Mouse (Mus musculus) brain, embryonic 14.5 days (tissue): Measurements from ENCODE around the gene Hic1. TPM values are rescaled to one million over a fixed set of nuclear protein-coding genes. Genes with fewer than 3 reads are reported as not detected.
A peak's percentile ranks its signal among the peaks of the same experiment; 100 is the strongest.
"Not testable (repeated sequence)": the region's sequence is repeated elsewhere in the genome, so short reads cannot be mapped to it uniquely, and the experiment has no call there.

Experiments
- DNase-seq: peaks from one replicate; pipeline ENCODE4 v3.0.0-alpha.2; 2011; ENCODE audit warnings: low read depth
- CTCF ChIP-seq: fragments of 200-500 bp; IDR thresholded peaks from 2 replicates; pipeline ENCODE4 v1.5.1; 2012; ENCODE audit warnings: inconsistent platforms, mild to moderate bottlenecking, moderate library complexity, borderline replicate concordance; ENCODE audit not compliant: insufficient read depth, insufficient read length; ENCODE audit errors: extremely low read depth
- POLR2A ChIP-seq: fragments of 200-500 bp; IDR thresholded peaks from 2 replicates; pipeline ENCODE4 v1.6.1; 2012; ENCODE audit warnings: mild to moderate bottlenecking, inconsistent platforms, borderline replicate concordance; ENCODE audit not compliant: poor library complexity, insufficient read depth, insufficient read length, severe bottlenecking; ENCODE audit errors: extremely low read depth
- polyA plus RNA-seq: library from polyadenylated mRNA; depleted of rRNA; stranded (reverse); fragments of >200 nt; gene quantifications from 2 replicates; pipeline ENCODE4 v1.2.3, GENCODE M21; 2012

Gene Hic1
- polyA plus RNA-seq, 1 experiment, result 11.7 TPM

GRCm38 (mm10) chr11:75190905-75191441 lies 21.7 kb upstream of the Hic1 start, which contains the start of gene Dph1:
TSS of gene Dph1 (minus strand) at chr11:75191241.
- no peak for DNase-seq
- TF ChIP-seq POLR2A (no peak), CTCF (no peak)

- TF ChIP-seq POLR2A (peak; percentile 37; the same call in 1 of the 2 replicates), CTCF (0 out of 2 replicates have a peak, but pooled peaks have one; percentile 23)
- DNase-seq, result peak; percentile 95
These were observed 21.0 kb upstream of the Hic1 start for GRCm38 (mm10) chr11:75190371-75190724.

DNA sequence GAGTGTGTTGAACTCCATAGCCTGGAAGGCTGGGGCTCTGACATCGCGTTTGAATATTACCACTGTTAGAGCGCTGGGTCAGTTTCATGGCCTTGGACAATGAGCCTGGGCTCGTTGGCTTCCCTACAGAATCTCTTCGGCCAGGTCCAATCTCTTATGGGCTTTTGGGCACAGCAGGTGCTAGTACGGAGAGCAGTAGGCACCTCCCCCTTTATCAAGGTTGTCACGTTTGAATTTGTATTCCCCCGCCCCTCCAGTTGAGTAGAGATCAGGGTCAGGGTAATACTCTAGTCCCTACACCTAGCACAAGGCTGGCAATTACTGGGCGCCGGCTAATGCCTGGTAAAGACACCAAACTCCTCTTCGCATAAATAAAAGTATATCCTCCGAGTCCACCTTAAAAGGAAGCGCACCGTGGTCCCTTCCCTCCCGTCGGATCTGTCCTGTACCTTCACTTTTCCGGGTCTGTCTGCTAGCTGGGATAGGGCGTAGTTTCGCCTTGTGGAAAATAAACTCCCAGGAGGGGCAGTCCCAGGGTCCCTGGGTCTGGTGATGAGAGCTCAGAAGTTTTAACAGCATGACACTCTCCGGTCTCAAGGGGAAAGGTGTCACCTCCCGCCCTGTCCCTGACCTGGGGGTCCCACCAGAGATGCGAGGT lies 20.5 kb upstream of the Hic1 start:
- TF ChIP-seq POLR2A (no peak), CTCF (no peak)

DNA sequence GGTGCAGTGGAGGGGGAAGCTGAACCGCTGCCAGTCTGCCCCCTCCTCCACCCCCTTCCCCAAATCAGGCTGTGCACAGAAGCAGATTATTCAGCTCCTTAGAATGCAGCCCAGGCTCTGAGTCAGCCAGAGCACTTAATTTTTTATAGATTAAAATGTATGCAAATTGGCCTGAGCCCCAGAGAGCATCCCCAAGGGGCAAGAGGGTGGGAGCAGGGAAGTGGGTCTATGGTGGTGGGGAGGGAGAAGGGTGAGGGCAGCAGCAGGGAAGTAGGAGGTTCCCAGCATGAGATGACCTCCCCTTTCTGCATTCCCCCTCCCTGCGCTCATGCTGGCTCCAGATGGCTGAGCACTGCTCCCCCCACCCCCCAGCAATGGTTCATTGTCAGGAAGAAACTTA lies 15.7 kb upstream of the Hic1 start:
- peak; percentile 46 for DNase-seq
- TF ChIP-seq POLR2A (no peak), CTCF (no peak)

More for the DNA sequence above, 20.5 kb upstream of the Hic1 start:
- no peak for DNase-seq

GRCm38 (mm10) chr11:75184573-75184972 lies 15.3 kb upstream of the Hic1 start:
- DNase-seq, result no peak
- TF ChIP-seq POLR2A, result no peak
- TF ChIP-seq CTCF, result no peak

DNA sequence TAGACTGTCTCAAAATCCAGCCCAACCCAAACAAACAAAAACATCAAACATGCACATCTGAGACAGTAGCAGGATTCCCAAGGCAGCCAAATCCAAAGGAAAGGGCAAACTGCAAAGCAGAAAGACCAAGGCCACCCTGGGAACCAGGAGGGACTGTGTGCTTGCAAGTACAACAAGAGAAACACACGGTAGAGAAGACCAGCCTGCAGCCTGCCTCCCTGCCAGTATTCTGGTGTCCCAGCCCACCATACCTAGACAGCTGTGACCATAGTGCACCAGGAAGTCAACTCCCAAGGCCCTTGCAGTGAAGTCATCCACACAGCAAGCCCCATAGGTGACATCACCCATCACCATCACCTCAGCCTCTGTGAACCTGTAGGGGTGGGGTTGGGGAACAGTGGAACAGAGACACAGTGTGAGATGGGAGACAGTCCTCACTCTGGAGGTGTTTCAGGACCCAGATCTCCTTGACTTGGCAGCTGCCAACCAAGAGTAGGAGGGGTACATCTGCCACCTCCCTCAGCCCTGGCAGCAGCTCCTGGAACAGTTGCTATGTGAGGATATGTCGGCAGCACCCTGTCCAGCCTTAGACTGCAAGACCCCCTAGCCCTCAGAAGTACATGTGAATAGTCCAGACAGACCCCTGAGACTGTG lies 14.7 kb upstream of the Hic1 start:
- TF ChIP-seq POLR2A (no peak), CTCF (no peak)
- no peak for DNase-seq

DNA sequence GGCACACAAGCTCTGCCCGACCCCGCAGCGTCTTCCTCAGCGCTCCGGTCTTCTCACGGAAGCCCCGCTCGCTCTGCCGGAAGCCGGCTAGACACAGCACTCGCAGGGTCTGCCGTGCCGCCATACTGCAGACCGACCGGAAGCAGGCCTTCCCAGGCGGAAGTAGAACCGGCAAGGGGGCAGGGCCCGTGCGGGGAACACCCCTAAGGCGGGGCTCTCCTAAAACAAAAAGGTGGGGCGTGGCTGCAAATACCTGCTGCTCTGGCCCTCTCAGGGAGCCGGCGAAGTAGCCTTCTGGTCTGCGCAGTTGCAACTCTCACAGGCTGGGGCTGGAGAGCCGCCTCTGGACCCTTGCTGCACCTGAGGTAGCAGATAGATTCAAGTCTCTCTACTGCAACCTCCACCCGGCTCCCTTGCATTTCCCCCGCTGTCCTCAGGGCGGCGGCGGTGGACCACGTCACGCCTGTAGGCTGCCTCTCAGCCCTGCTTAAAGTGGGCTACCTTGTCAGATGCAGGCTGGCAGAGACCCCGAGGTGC lies 9.4 kb upstream of the Hic1 start, which contains the start of gene Ovca2:
Gene Ovca2 (minus strand): TSS at position 164 of the 537 bp plus-strand sequence.
- DNase-seq, result peak; percentile 97
- TF ChIP-seq POLR2A (peak; percentile 43; the same call in 1 of the 2 replicates), CTCF (peak; percentile 95)

DNA sequence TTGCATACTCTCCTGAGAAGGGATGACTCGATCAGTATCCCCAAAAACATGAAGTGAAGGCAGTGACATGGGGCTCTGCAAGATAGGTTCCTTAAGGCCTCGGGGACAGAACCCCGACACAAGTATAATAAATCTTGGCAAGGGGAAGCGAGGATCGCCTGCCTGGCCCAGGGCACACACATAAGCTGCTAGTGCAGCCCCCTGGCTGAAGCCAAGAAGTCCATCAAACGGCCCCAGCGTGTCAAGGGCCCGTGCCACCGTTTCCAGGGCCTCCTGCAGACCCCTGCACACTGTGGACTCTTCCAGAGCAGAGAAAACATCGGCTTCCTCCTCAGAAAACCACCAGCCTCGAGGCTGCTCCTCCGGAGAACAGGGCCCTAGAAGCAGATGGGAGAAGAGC lies 8.7 kb upstream of the Hic1 start:
- DNase-seq, result no peak
- no peak for TF ChIP-seq CTCF
- TF ChIP-seq POLR2A, result no peak

DNA sequence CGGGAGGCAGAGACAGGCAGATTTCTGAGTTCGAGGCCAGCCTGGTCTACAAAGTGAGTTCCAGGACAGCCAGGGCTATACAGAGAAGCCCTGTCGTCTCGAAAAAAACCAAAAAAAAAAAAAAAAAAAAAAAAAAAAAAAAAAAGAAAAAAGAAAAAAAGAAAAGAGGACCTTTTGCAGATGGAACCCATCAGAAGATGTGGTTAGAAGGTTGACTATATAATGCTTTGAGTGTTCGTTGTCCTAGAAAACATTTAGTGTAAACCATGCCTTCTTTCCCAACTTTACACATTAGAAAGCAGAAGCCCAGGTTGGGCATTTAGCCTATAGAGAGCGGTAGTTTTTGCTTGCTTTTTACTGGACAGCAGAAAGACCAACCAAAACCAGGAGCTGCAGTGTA lies 5.3 kb upstream of the Hic1 start:
- DNase-seq, result not testable (repeated sequence)

DNA sequence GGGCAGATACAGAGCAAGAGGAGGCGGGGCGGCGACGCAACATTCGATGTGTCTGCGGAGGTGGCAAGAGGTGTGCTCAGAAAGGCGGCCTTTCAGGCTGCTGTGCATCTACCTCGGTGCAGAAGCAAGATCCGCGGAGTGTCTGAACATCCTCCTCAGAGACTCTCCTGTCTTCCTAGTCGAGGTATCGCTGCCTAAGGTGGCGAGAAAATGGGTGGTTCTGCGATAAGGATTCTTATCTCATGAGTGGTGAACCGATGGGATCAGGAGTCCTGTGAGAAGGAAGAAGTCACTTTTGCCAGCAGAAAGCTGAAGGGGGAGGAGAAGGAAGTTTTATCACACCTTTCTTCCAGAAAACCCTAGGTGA lies 4.5 kb upstream of the Hic1 start:
- no peak for TF ChIP-seq CTCF
- TF ChIP-seq POLR2A, result no peak
- DNase-seq, result no peak

DNA sequence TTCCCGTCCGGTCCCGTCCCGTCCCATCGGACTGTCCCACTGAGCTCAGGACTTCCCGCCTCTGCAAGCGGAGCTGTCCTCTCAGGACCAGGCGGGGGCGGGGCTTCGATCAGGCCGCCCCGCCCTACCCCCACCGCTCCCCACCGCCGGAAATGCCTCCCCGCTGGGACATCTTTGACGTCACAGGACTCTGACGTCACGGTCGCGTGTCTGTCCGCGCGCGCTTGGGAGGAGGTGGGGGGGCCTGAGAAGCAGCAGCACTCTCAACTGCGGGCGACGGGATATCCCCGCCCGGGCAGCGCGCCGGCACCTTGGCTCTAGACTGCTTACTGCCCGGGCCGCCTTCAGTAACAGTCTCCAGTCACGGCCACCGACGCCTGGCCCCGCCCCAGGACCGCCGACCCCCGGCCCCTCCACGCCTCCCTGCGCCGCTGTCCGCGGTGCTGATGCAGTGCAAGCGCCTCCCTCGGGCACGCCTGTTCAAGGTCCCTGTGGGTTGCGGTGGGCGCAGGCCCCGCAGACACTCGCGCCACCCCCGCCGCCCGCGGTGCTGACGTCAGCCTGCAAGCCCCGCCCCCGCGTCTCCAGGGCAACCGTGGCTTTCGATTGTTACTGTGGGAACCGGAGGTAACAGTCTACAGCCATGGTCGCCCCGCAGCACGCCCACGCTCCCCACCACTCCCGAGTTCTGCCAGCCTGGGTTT lies 3.9 kb upstream of the Hic1 start:
- TF ChIP-seq POLR2A (no peak), CTCF (no peak)
- peak; percentile 93 for DNase-seq
